Mouse (Mus musculus) MEL (cell line): ENCODE results near the gene Dand5. TPM values are rescaled to one million over a fixed set of nuclear protein-coding genes. Genes with fewer than 3 reads are reported as not detected.

ENCODE experiments used
- DNase-seq: peaks from one replicate; pipeline ENCODE4 v3.0.0; 2011; ENCODE audit warnings: low read depth, low spot score
- H3K27ac ChIP-seq: 2 replicates; pipeline ENCODE4 v1.5.1; 2012; ENCODE audit warnings: low read depth, mild to moderate bottlenecking, control low read depth, low read length, moderate library complexity; ENCODE audit not compliant: control insufficient read depth
- H3K27me3 ChIP-seq, 2 experiments: fragments of 150-350 bp in 1 of 2; sonication (generic) in 1 of 2; 2 replicates each; pipeline ENCODE4 v1.6.1; 2012; ENCODE audit warnings: low read length in 2 of 2, mild to moderate bottlenecking in 2 of 2, improper control_type of control experiment in 1 of 2, moderate library complexity in 1 of 2; ENCODE audit not compliant: insufficient read depth in 2 of 2, control insufficient read depth in 1 of 2
- H3K36me3 ChIP-seq, 2 experiments: 2 replicates each; pipeline ENCODE4 v1.6.1; 2012 to 2014; ENCODE audit warnings: low read length in 2 of 2, improper control_type of control experiment in 1 of 2, inconsistent platforms in 1 of 2, mild to moderate bottlenecking in 1 of 2; ENCODE audit not compliant: insufficient read depth in 2 of 2, control insufficient read depth in 1 of 2
- H3K4me1 ChIP-seq, 2 experiments: fragments of 150-350 bp in 1 of 2; sonication (generic) in 1 of 2; 2 replicates each; pipeline ENCODE4 v1.6.1; 2012; ENCODE audit warnings: low read length in 2 of 2, improper control_type of control experiment in 1 of 2, mild to moderate bottlenecking in 1 of 2; ENCODE audit not compliant: insufficient read depth in 2 of 2, control insufficient read depth in 1 of 2
- H3K4me3 ChIP-seq, 2 experiments: fragments of 150-350 bp in 1 of 2; sonication (generic) in 1 of 2; 2 replicates each; pipeline ENCODE4 v1.5.1; 2012; ENCODE audit warnings: low read depth in 2 of 2, low read length in 2 of 2, mild to moderate bottlenecking in 2 of 2, moderate library complexity in 2 of 2, control low read depth in 1 of 2, improper control_type of control experiment in 1 of 2; ENCODE audit not compliant: control insufficient read depth in 1 of 2, insufficient read depth in 1 of 2
- H3K79me2 ChIP-seq: 2 replicates; pipeline ENCODE4 v1.6.1; 2012; ENCODE audit warnings: mild to moderate bottlenecking, low read length, moderate library complexity; ENCODE audit not compliant: control insufficient read depth, poor library complexity, insufficient read depth
- H3K9ac ChIP-seq: 2 replicates; pipeline ENCODE4 v1.6.1; 2012; ENCODE audit warnings: low read depth, mild to moderate bottlenecking, control low read depth, low read length, moderate library complexity; ENCODE audit not compliant: control insufficient read depth, poor library complexity, severe bottlenecking
- H3K9me3 ChIP-seq: fragments of 150-350 bp; sonication (generic); replicated peaks from 2 replicates; pipeline ENCODE4 v1.6.1; 2012; ENCODE audit warnings: mild to moderate bottlenecking, low read length, improper control_type of control experiment, moderate library complexity; ENCODE audit not compliant: insufficient read depth
- BHLHE40 ChIP-seq: IDR thresholded peaks from 2 replicates; pipeline ENCODE4 v1.6.1; 2012; ENCODE audit warnings: low read depth, mild to moderate bottlenecking, inconsistent platforms, low read length, improper control_type of control experiment, borderline replicate concordance
- CHD2 ChIP-seq: IDR thresholded peaks from 2 replicates; pipeline ENCODE4 v1.6.1; 2011; ENCODE audit warnings: low read length, improper control_type of control experiment
- CTCF ChIP-seq, 3 experiments: IDR thresholded peaks in 2 of 3; conservative IDR thresholded peaks in 1 of 3; 2 replicates each; pipeline ENCODE4 v1.5.1; 2011 to 2012; ENCODE audit warnings: low read length in 3 of 3, low read depth in 2 of 3, mild to moderate bottlenecking in 2 of 3, improper control_type of control experiment in 1 of 3, inconsistent platforms in 1 of 3, mixed read lengths in 1 of 3, moderate library complexity in 1 of 3; ENCODE audit not compliant: control insufficient read depth in 1 of 3, insufficient read depth in 1 of 3, poor library complexity in 1 of 3, severe bottlenecking in 1 of 3
- ETS1 ChIP-seq: IDR thresholded peaks from 2 replicates; pipeline ENCODE4 v1.6.1; 2012; ENCODE audit warnings: low read depth, mild to moderate bottlenecking, inconsistent platforms, low read length, improper control_type of control experiment, moderate library complexity
- GABPA ChIP-seq: IDR thresholded peaks from 2 replicates; pipeline ENCODE4 v1.6.1; 2012; ENCODE audit warnings: low read depth, mild to moderate bottlenecking, inconsistent platforms, low read length, improper control_type of control experiment, moderate library complexity
- GATA1 ChIP-seq: IDR thresholded peaks from 2 replicates; pipeline ENCODE4 v1.6.1; 2011; ENCODE audit warnings: low read depth, low read length, improper control_type of control experiment
- KAT2A ChIP-seq: conservative IDR thresholded peaks from 2 replicates; pipeline ENCODE4 v1.6.1; 2012; ENCODE audit warnings: low read depth, low read length, improper control_type of control experiment, inconsistent platforms
- MXI1 ChIP-seq: IDR thresholded peaks from 2 replicates; pipeline ENCODE4 v1.6.1; 2011; ENCODE audit warnings: mild to moderate bottlenecking, low read depth, low read length, improper control_type of control experiment
- MYC ChIP-seq: IDR thresholded peaks from 2 replicates; pipeline ENCODE4 v1.6.1; 2011; ENCODE audit warnings: low read depth, mild to moderate bottlenecking, low read length, improper control_type of control experiment, moderate library complexity
- NELFE ChIP-seq: IDR thresholded peaks from 2 replicates; pipeline ENCODE4 v1.6.1; 2011; ENCODE audit warnings: low read depth, low read length, improper control_type of control experiment
- NRF1 ChIP-seq: IDR thresholded peaks from 2 replicates; pipeline ENCODE4 v1.6.1; 2014; ENCODE audit warnings: low read depth, mild to moderate bottlenecking, inconsistent platforms, low read length, improper control_type of control experiment, moderate library complexity; ENCODE audit not compliant: poor library complexity, insufficient read depth, severe bottlenecking
- POLR2A ChIP-seq, 2 experiments: IDR thresholded peaks; 2 replicates each; pipeline ENCODE4 v1.6.1; 2011 to 2012; ENCODE audit warnings: low read length in 2 of 2, mild to moderate bottlenecking in 2 of 2, control low read depth in 1 of 2, improper control_type of control experiment in 1 of 2, low read depth in 1 of 2, moderate library complexity in 1 of 2; ENCODE audit not compliant: control insufficient read depth in 1 of 2, insufficient read depth in 1 of 2, poor library complexity in 1 of 2
- POLR2AphosphoS5 ChIP-seq: IDR thresholded peaks from 2 replicates; pipeline ENCODE4 v1.6.1; 2012; ENCODE audit warnings: low read depth, borderline replicate concordance, mild to moderate bottlenecking, inconsistent platforms, low read length, moderate library complexity, mixed read lengths
- SMC3 ChIP-seq: IDR thresholded peaks from 2 replicates; pipeline ENCODE4 v1.6.1; 2011; ENCODE audit warnings: low read depth, low read length, improper control_type of control experiment
- TAL1 ChIP-seq: IDR thresholded peaks from 2 replicates; pipeline ENCODE4 v1.6.1; 2012; ENCODE audit warnings: mild to moderate bottlenecking, inconsistent platforms, low read length, moderate library complexity, mixed read lengths
- TBP ChIP-seq: IDR thresholded peaks from 2 replicates; pipeline ENCODE4 v1.8.0; 2011; ENCODE audit warnings: low read depth, low read length, improper control_type of control experiment
- UBTF ChIP-seq: IDR thresholded peaks from 2 replicates; pipeline ENCODE4 v1.6.1; 2012; ENCODE audit warnings: low read depth, mild to moderate bottlenecking, inconsistent platforms, low read length, improper control_type of control experiment, moderate library complexity, borderline replicate concordance; ENCODE audit not compliant: insufficient read depth
- USF2 ChIP-seq, 2 experiments: IDR thresholded peaks; 2 replicates each; pipeline ENCODE4 v1.6.1; 2011 to 2012; ENCODE audit warnings: improper control_type of control experiment in 2 of 2, low read length in 2 of 2, borderline replicate concordance in 1 of 2, inconsistent platforms in 1 of 2, low read depth in 1 of 2, mild to moderate bottlenecking in 1 of 2; ENCODE audit not compliant: insufficient read depth in 1 of 2
- ZC3H11A ChIP-seq: IDR thresholded peaks from 2 replicates; pipeline ENCODE4 v1.6.1; 2012; ENCODE audit warnings: low read depth, mild to moderate bottlenecking, inconsistent platforms, low read length, improper control_type of control experiment
- ZNF384 ChIP-seq: IDR thresholded peaks from 2 replicates; pipeline ENCODE4 v1.6.1; 2012; ENCODE audit warnings: low read depth, mild to moderate bottlenecking, inconsistent platforms, low read length, improper control_type of control experiment
- polyA plus RNA-seq, 2 experiments: library from polyadenylated mRNA; stranded (reverse) in 1 of 2; unstranded in 1 of 2; fragments of >175 nt in 1 of 2; fragments of >200 nt in 1 of 2; gene quantifications; 2 replicates each; pipeline versions ENCODE4 v1.2.1 to v1.2.4; 2012; ENCODE audit warnings: low replicate concordance in 2 of 2, low read depth in 1 of 2; ENCODE audit not compliant: insufficient read length in 2 of 2, insufficient read depth in 1 of 2, missing spikeins in 1 of 2
- total RNA-seq: library from RNA; depleted of rRNA; stranded (reverse); fragments of 300-350 nt; gene quantifications from 2 replicates; pipeline ENCODE4 v1.2.3, GENCODE M21; 2012

Gene Dand5
- total and polyA plus RNA-seq, 3 experiments = 1.7 to 2.2 TPM; not detected in 1

GRCm38 (mm10) chr8:84775621-84776113, 47.0 kb downstream of the Dand5 start:
- H3K79me2 ChIP-seq = no peaks in the 10 kb centered on the region
- no peaks in the 10 kb centered on the region for H3K27me3 ChIP-seq

GRCm38 (mm10) chr8:84775105-84775591, 47.5 kb downstream of the Dand5 start:
- no peak for DNase-seq
- Histone ChIP-seq H3K36me3 (peaks cover 0 to 3% of the 10 kb centered on the region in 2 experiments; a peak in 1 of 4 replicates), H3K27me3 (no peaks in the 10 kb centered on the region), H3K79me2 (no peaks in the 10 kb centered on the region), H3K9me3 (no peaks in the 10 kb centered on the region), H3K4me3 (no peak overlapping the region), H3K9ac (no peak overlapping the region), H3K4me1 (no peaks in the 10 kb centered on the region), H3K27ac (no peak overlapping the region)
- TF ChIP-seq ZNF384 (no peak), CTCF (IDR thresholded peaks at IDR 0.05 in 2 of 3, conservative IDR thresholded peaks at IDR 0.05 in 1 of 3; ENCODE audit: control insufficient read depth in 1 of 3, insufficient read depth in 1 of 3, low read depth in 2 of 3, low read length in 3 of 3, poor library complexity in 1 of 3, severe bottlenecking in 1 of 3) (no peak), KAT2A (no peak), USF2 (IDR thresholded peaks at IDR 0.05; ENCODE audit: borderline replicate concordance in 1 of 2, insufficient read depth in 1 of 2, low read depth in 1 of 2, low read length in 2 of 2) (no peak), TBP (no peak), NELFE (no peak), NRF1 (no peak), CHD2 (no peak), MYC (no peak), TAL1 (no peak), ETS1 (no peak), MXI1 (no peak), SMC3 (no peak), GABPA (no peak), ZC3H11A (no peak), BHLHE40 (no peak)

More at GRCm38 (mm10) chr8:84775621-84776113, 47.0 kb downstream of the Dand5 start:
- Histone ChIP-seq H3K36me3 (peaks cover 0 to 3% of the 10 kb centered on the region in 2 experiments; a peak in 1 of 4 replicates), H3K9me3 (no peaks in the 10 kb centered on the region), H3K9ac (no peak overlapping the region)
- DNase-seq = no peak
- TF ChIP-seq POLR2AphosphoS5 = no peak
- no peak for TF ChIP-seq UBTF
- TF ChIP-seq GATA1 = no peak
- TF ChIP-seq NRF1 = no peak
- TF ChIP-seq POLR2A (IDR thresholded peaks at IDR 0.05; ENCODE audit: control insufficient read depth in 1 of 2, insufficient read depth in 1 of 2, low read depth in 1 of 2, low read length in 2 of 2, poor library complexity in 1 of 2) = no peak
- TF ChIP-seq, all 39 proteins: peak for 0
- Histone ChIP-seq H3K4me1 (no peaks in the 10 kb centered on the region), H3K27ac (no peak overlapping the region), H3K4me3 (no peak overlapping the region)
